Mouse (Mus musculus) thymus, postnatal 4 days (tissue): ENCODE data around the gene Slc35b2.

Experiments used
- DNase-seq: peaks from one replicate; pipeline ENCODE4 v3.0.0; 2021

Gene Slc35b2

GRCm38 (mm10) chr17:45563655-45564530 is at the start of gene Slc35b2:
Slc35b2 (plus strand) TSS chr17:45563874.
- DNase-seq = peak; percentile 94

- no peak for DNase-seq
These were observed 48.4 kb upstream of the Slc35b2 start for GRCm38 (mm10) chr17:45515204-45515726.

- no peak for DNase-seq
These were observed 47.9 kb upstream of the Slc35b2 start for GRCm38 (mm10) chr17:45515806-45516205.

- peak; percentile 89 for DNase-seq
These were observed 47.2 kb upstream of the Slc35b2 start for GRCm38 (mm10) chr17:45516488-45516887.

- no peak for DNase-seq
These were observed 46.5 kb upstream of the Slc35b2 start for GRCm38 (mm10) chr17:45517135-45517534.

GRCm38 (mm10) chr17:45517549-45518215 is 46.0 kb upstream of the Slc35b2 start:
- no peak for DNase-seq

- no peak for DNase-seq
These were observed 44.8 kb upstream of the Slc35b2 start for GRCm38 (mm10) chr17:45518766-45519475.

GRCm38 (mm10) chr17:45520136-45520535 is 43.5 kb upstream of the Slc35b2 start:
- no peak for DNase-seq

- peak; percentile 79 for DNase-seq
These were observed 40.4 kb upstream of the Slc35b2 start, which contains the start of gene Tcte1 for GRCm38 (mm10) chr17:45523263-45523662. Tcte1 (plus strand) TSS chr17:45523434.

GRCm38 (mm10) chr17:45524961-45525360 is 38.7 kb upstream of the Slc35b2 start:
- DNase-seq = no peak

GRCm38 (mm10) chr17:45526571-45526970 is 37.1 kb upstream of the Slc35b2 start:
- no peak for DNase-seq

GRCm38 (mm10) chr17:45530346-45530782 is 33.3 kb upstream of the Slc35b2 start:
- DNase-seq = no peak

GRCm38 (mm10) chr17:45532896-45533295 is 30.8 kb upstream of the Slc35b2 start:
- DNase-seq = no peak

- DNase-seq = peak; percentile 73
These were observed 27.4 kb upstream of the Slc35b2 start for GRCm38 (mm10) chr17:45536264-45536663.

- no peak for DNase-seq
These were observed 25.3 kb upstream of the Slc35b2 start for GRCm38 (mm10) chr17:45538394-45538793.

GRCm38 (mm10) chr17:45539664-45540063 is 24.0 kb upstream of the Slc35b2 start:
- no peak for DNase-seq

GRCm38 (mm10) chr17:45542129-45542528 is 21.5 kb upstream of the Slc35b2 start:
- no peak for DNase-seq

- no peak for DNase-seq
These were observed 21.0 kb upstream of the Slc35b2 start for GRCm38 (mm10) chr17:45542705-45543104.

- no peak for DNase-seq
These were observed 20.6 kb upstream of the Slc35b2 start for GRCm38 (mm10) chr17:45543115-45543514.

GRCm38 (mm10) chr17:45544001-45544872 is 19.4 kb upstream of the Slc35b2 start:
- DNase-seq = no peak

GRCm38 (mm10) chr17:45544873-45545277 is 18.8 kb upstream of the Slc35b2 start:
- peak; percentile 37 for DNase-seq
